Comparison of ENCODE assay signal across 9 mouse cellular contexts in genomic region chr2:172440640-172441005, GRCm38 (mm10). TPM values are rescaled to one million over a fixed set of nuclear protein-coding genes. Genes with fewer than 3 reads are reported as not detected.
DNase-seq lines count a peak whose midpoint lies in the region; ATAC-seq and TF ChIP-seq lines count a peak whose summit lies in the region.
"Had no signal": no experiment of that assay in that cellular context is flagged by ENCODE, and none has a peak within 500 bp of the region (broad histone marks: within the 10 kb centered on the region; RNA-seq: fewer than 3 reads in every experiment).

No protein-coding gene starts in this region.

- peak overlapping the region; percentile 74 for H3K4me3 ChIP-seq in heart, embryonic 13.5 days
- peak overlapping the region; percentile 82 for H3K4me3 ChIP-seq in G1E (ENCODE audit: low read depth, low read length)
- H3K4me3 ChIP-seq in forebrain, embryonic 16.5 days (replicated peaks; ENCODE audit: low read length): peak overlapping the region; percentile 64

- peak; percentile 39; the same call in 1 of the 2 replicates for ATAC-seq in heart, embryonic 13.5 days (ENCODE audit: extremely low read depth, insufficient number of reproducible peaks, low FRiP score, low TSS enrichment)
- no peak for ATAC-seq in G1E (ENCODE audit: extremely low read depth, insufficient number of reproducible peaks, low FRiP score, poor library complexity, severe bottlenecking)
- peak; percentile 70 for ATAC-seq in forebrain, embryonic 16.5 days
- ATAC-seq in megakaryocyte progenitor cell, adult 5-6 weeks (replicated peaks; ENCODE audit: poor library complexity): peak; percentile 21

- H3K9ac ChIP-seq in heart, embryonic 13.5 days: peak overlapping the region; percentile 84
- peak overlapping the region; percentile 61 for H3K9ac ChIP-seq in forebrain, embryonic 16.5 days (replicated peaks; ENCODE audit: low read depth, low read length)

- under 1% methylated on average over 21 of the region's 21 CpGs for WGBS in heart, embryonic 13.5 days
- WGBS in forebrain, embryonic 16.5 days: under 1% methylated on average over 21 of the region's 21 CpGs

- H3K27ac ChIP-seq in heart, embryonic 13.5 days (replicated peaks): peak overlapping the region; percentile 63
- peak overlapping the region; percentile 29; the same call in 1 of the 2 replicates for H3K27ac ChIP-seq in forebrain, embryonic 16.5 days (ENCODE audit: low read length)

- H3K4me1 ChIP-seq in heart, embryonic 13.5 days: peaks cover 16% of the 10 kb centered on the region
- H3K4me1 ChIP-seq in G1E (ENCODE audit: insufficient read depth, low read depth, low read length): peaks cover 22% of the 10 kb centered on the region
- H3K4me1 ChIP-seq in forebrain, embryonic 16.5 days (replicated peaks; ENCODE audit: control insufficient read depth, insufficient read depth, low read length): peaks cover 23% of the 10 kb centered on the region

- DNase-seq in heart, adult 9 months (ENCODE audit: low spot score in 2 of 2): no peak
- DNase-seq in G1E (ENCODE audit: low spot score): no peak
- no peak for DNase-seq in urinary bladder, postnatal 10 days (ENCODE audit: low spot score)
- DNase-seq in layer of hippocampus, postnatal 14 days (ENCODE audit: low spot score in 2 of 2): no peak
- DNase-seq in adrenal gland, postnatal 4 days (ENCODE audit: low spot score in 2 of 2): no peak

- peak overlapping the region; percentile 95 for H3K4me2 ChIP-seq in heart, embryonic 13.5 days
- H3K4me2 ChIP-seq in forebrain, embryonic 16.5 days (ENCODE audit: low read length): peak overlapping the region; percentile 71

- no peaks in the 10 kb centered on the region for H3K27me3 ChIP-seq in heart, embryonic 13.5 days (replicated peaks)
- no peaks in the 10 kb centered on the region for H3K27me3 ChIP-seq in G1E (ENCODE audit: insufficient read depth, low read length)
- no peaks in the 10 kb centered on the region for H3K27me3 ChIP-seq in forebrain, embryonic 16.5 days (replicated peaks; ENCODE audit: control insufficient read depth, insufficient read depth, low read length)

- no peak for TF ChIP-seq CTCF in G1E (IDR thresholded peaks at IDR 0.05; ENCODE audit: low read depth, low read length)

- no peaks in the 10 kb centered on the region for H3K9me3 ChIP-seq in heart, embryonic 13.5 days
- H3K9me3 ChIP-seq in G1E (replicated peaks): no peaks in the 10 kb centered on the region
- no peaks in the 10 kb centered on the region for H3K9me3 ChIP-seq in forebrain, embryonic 16.5 days (ENCODE audit: control insufficient read depth, low read length)

- peaks cover 10% of the 10 kb centered on the region for H3K36me3 ChIP-seq in heart, embryonic 13.5 days
- H3K36me3 ChIP-seq in G1E (replicated peaks): peaks cover 40% of the 10 kb centered on the region
- H3K36me3 ChIP-seq in forebrain, embryonic 16.5 days (ENCODE audit: control insufficient read depth, insufficient read depth): 0 out of 2 replicates have a peak, but pooled peaks cover 1% of the 10 kb centered on the region

RNA-seq across cellular contexts. Expression of gene Rtf2, which starts 0.3 kb away (rescaled TPM):
- 49.9 and 50.6 TPM in 2 replicates for polyA plus RNA-seq in heart, embryonic 13.5 days (2015; fragmentation: Nextera tagmentation; extraction: Ambion mirVana)
- total RNA-seq in G1E (2014; fragmentation: Nextera tagmentation) (22.7 and 26.2 TPM in 2 replicates), G1E (2017) (112 and 135 TPM in 2 replicates)
- polyA plus RNA-seq in G1E (2012): 28.7 and 58.2 TPM in 2 replicates
- 108 and 112 TPM in 2 replicates for polyA plus RNA-seq in forebrain, embryonic 16.5 days (2015; fragmentation: Nextera tagmentation; extraction: Ambion mirVana)
- total RNA-seq in megakaryocyte progenitor cell, adult 5-6 weeks (2015): 27.6 and 29.6 TPM in 2 replicates
- 146 and 199 TPM in 2 replicates for total RNA-seq in megakaryocyte progenitor cell, adult 5-6 weeks (2017)
- total RNA-seq in layer of hippocampus, postnatal 14 days (2021): 10 to 100 TPM; 63.3 to 63.6 TPM
- total RNA-seq in adrenal gland, postnatal 4 days (2021): 10 to 100 TPM; 73.0 to 73.2 TPM

RNA-seq across cellular contexts. Expression of gene Gcnt7, which starts 17.8 kb away (rescaled TPM):
- polyA plus RNA-seq in heart, embryonic 13.5 days (2015; fragmentation: Nextera tagmentation; extraction: Ambion mirVana): 0.78 and 0.94 TPM in 2 replicates
- total RNA-seq in G1E (2014; fragmentation: Nextera tagmentation): not detected in 2 replicates
- 0.22 TPM in 1 of 2 replicates, not detected in the other for total RNA-seq in G1E (2017)
- polyA plus RNA-seq in G1E (2012): not detected in 2 replicates
- 2.2 and 2.8 TPM in 2 replicates for polyA plus RNA-seq in forebrain, embryonic 16.5 days (2015; fragmentation: Nextera tagmentation; extraction: Ambion mirVana)
- total RNA-seq in megakaryocyte progenitor cell, adult 5-6 weeks (2015): not detected in 2 replicates
- total RNA-seq in megakaryocyte progenitor cell, adult 5-6 weeks (2017): 0.07 TPM in 1 of 2 replicates, not detected in the other
- total RNA-seq in layer of hippocampus, postnatal 14 days (2021): not detected
- not detected for total RNA-seq in adrenal gland, postnatal 4 days (2021)
- polyA plus RNA-seq: large intestine, adult 2 months had no signal

RNA-seq across cellular contexts. Expression of gene Fam209, which starts 31.7 kb away (rescaled TPM):
- 0.21 and 0.29 TPM in 2 replicates for polyA plus RNA-seq in heart, embryonic 13.5 days (2015; fragmentation: Nextera tagmentation; extraction: Ambion mirVana)
- total RNA-seq in G1E (2014; fragmentation: Nextera tagmentation): not detected in 2 replicates
- total RNA-seq in G1E (2017): 0.17 TPM in 1 of 2 replicates, not detected in the other
- polyA plus RNA-seq in G1E (2012): not detected in 2 replicates
- polyA plus RNA-seq in forebrain, embryonic 16.5 days (2015; fragmentation: Nextera tagmentation; extraction: Ambion mirVana): 0.43 TPM in 1 of 2 replicates, not detected in the other
- 0.22 and 0.37 TPM in 2 replicates for total RNA-seq in megakaryocyte progenitor cell, adult 5-6 weeks (2015)
- total RNA-seq in megakaryocyte progenitor cell, adult 5-6 weeks (2017): 1.1 and 2.0 TPM in 2 replicates
- under 1 TPM; 0.51 to 0.79 TPM for total RNA-seq in layer of hippocampus, postnatal 14 days (2021)
- total RNA-seq in adrenal gland, postnatal 4 days (2021): under 1 TPM in 1 of 2 experiments, not detected in 1; 0.92 TPM

RNA-seq across cellular contexts. Expression of gene Cass4, which starts 47.0 kb away (rescaled TPM):
- polyA plus RNA-seq in heart, embryonic 13.5 days (2015; fragmentation: Nextera tagmentation; extraction: Ambion mirVana): 0.20 and 0.45 TPM in 2 replicates
- total RNA-seq in G1E (2014; fragmentation: Nextera tagmentation) (0.83 TPM in 1 of 2 replicates, not detected in the other), G1E (2017) (0.46 and 0.87 TPM in 2 replicates)
- polyA plus RNA-seq in G1E (2012): 0.16 and 0.20 TPM in 2 replicates
- polyA plus RNA-seq in forebrain, embryonic 16.5 days (2015; fragmentation: Nextera tagmentation; extraction: Ambion mirVana): 0.13 and 0.19 TPM in 2 replicates
- 1.4 and 2.1 TPM in 2 replicates for total RNA-seq in megakaryocyte progenitor cell, adult 5-6 weeks (2015)
- total RNA-seq in megakaryocyte progenitor cell, adult 5-6 weeks (2017): 1.00 and 2.1 TPM in 2 replicates
- under 1 TPM; 0.51 to 0.64 TPM for total RNA-seq in layer of hippocampus, postnatal 14 days (2021)
- under 1 TPM; 0.22 to 0.25 TPM for total RNA-seq in adrenal gland, postnatal 4 days (2021)
